19 mouse cellular contexts compared by ENCODE assay signal in genomic region chr12:45933388-45933787, GRCm38 (mm10).
DNase-seq lines count a peak whose midpoint lies in the region; ATAC-seq and TF ChIP-seq lines count a peak whose summit lies in the region.
"Had no signal": no experiment of that assay in that cellular context is flagged by ENCODE, and none has a peak within 500 bp of the region (broad histone marks: within the 10 kb centered on the region; RNA-seq: fewer than 3 reads in every experiment).

No protein-coding gene starts in this region.

- no peak for TF ChIP-seq CTCF in embryonic fibroblast, embryonic 13.5 days (IDR thresholded peaks at IDR 0.05; ENCODE audit: borderline replicate concordance, insufficient read depth, low read length)

- TF ChIP-seq POLR2A in embryonic fibroblast, embryonic 13.5 days (IDR thresholded peaks at IDR 0.05; ENCODE audit: low read depth, low read length): no peak

- no peak overlapping the region for H3K4me3 ChIP-seq in embryonic fibroblast, embryonic 13.5 days (ENCODE audit: insufficient read depth, low read length)
- H3K4me3 ChIP-seq: embryonic facial prominence, embryonic 10.5 days; erythroblast, embryonic 14.5 days; forebrain, embryonic 10.5 days; heart, embryonic 12.5 days; hindbrain, embryonic 10.5 days had no signal

- H3K27ac ChIP-seq in embryonic fibroblast, embryonic 13.5 days (ENCODE audit: insufficient read depth, low read length): peak overlapping the region; percentile 34; the same call in 1 of the 2 replicates
- H3K27ac ChIP-seq: embryonic facial prominence, embryonic 10.5 days; forebrain, embryonic 10.5 days; hindbrain, embryonic 10.5 days; hindbrain, embryonic 14.5 days had no signal

- H3K4me1 ChIP-seq in embryonic fibroblast, embryonic 13.5 days (ENCODE audit: control insufficient read depth, insufficient read depth, low read length): no peaks in the 10 kb centered on the region
- H3K4me1 ChIP-seq: embryonic facial prominence, embryonic 10.5 days; forebrain, embryonic 10.5 days; heart, embryonic 12.5 days; hindbrain, embryonic 10.5 days had no signal

- intact Hi-C loops in left cerebral cortex, postnatal 14 days (cut with DNase I): loop anchor here (5.0 to 10.0 kb wide), 4 partner anchors 109 to 881 kb away; partner anchors contain the start of gene Nova1

- DNase-seq in frontal cortex, postnatal 14 days (ENCODE audit: low spot score in 2 of 2): no peak
- peak; percentile 17 to 23 for DNase-seq in left cerebral cortex, adult 9 months (ENCODE audit: low spot score in 2 of 2)
- no peak for DNase-seq in left cerebral cortex, postnatal 14 days (ENCODE audit: low spot score in 2 of 2)
- DNase-seq in adrenal gland, postnatal 36 days: no peak
- DNase-seq: adrenal gland, postnatal 14 days; cerebellum, adult 2 months; cerebellum, postnatal 10 days; gastrocnemius, postnatal 25 days had no signal

- peak; percentile 62 for ATAC-seq in frontal cortex, adult (ENCODE audit: low TSS enrichment)
- ATAC-seq: activated CD4-positive, CD25-positive, alpha-beta regulatory T cell, adult 4 months; forebrain, embryonic 14.5 days; Patski had no signal

Comparison
In these comparisons a context has a peak if more than half of its experiments do, and no peak if none do; other contexts are left out.
1. DNase-seq: peak in left cerebral cortex, adult 9 months (2 of 2); none in frontal cortex, postnatal 14 days (0 of 2), left cerebral cortex, postnatal 14 days (0 of 2) and adrenal gland, postnatal 36 days (0 of 2).